Mouse (Mus musculus): ENCODE data around the gene Lipe.

- TF ChIP-seq POLR2A (IDR thresholded peaks at IDR 0.05; ENCODE audit: borderline replicate concordance, extremely low read depth, low read depth, low read length) (no peak), CTCF (IDR thresholded peaks at IDR 0.05; ENCODE audit: insufficient read depth, low read length) (no peak)
These were observed 30.2 kb downstream of the Lipe start for GRCm38 (mm10) chr7:25368333-25368732.
